Mouse (Mus musculus): Measurements from ENCODE around the gene Olfr1356.
"Not testable (repeated sequence)": the region's sequence is repeated elsewhere in the genome, so short reads cannot be mapped to it uniquely, and the experiment has no call there.

Gene Olfr1356

GRCm38 (mm10) chr10:78852066-78852465 is at the start of gene Olfr1356:
Gene Olfr1356, minus strand, starts transcription at chr10:78852166.
- no peak for DNase-seq

- DNase-seq, result no peak
These were observed 23.3 kb upstream of the Olfr1356 start, which contains the start of gene Olfr1355 for GRCm38 (mm10) chr10:78875240-78875639. Gene Olfr1355, plus strand, starts transcription at chr10:78875540.

- not testable (repeated sequence) for DNase-seq
These were observed 11.5 kb downstream of the Olfr1356 start for GRCm38 (mm10) chr10:78840456-78840855.

GRCm38 (mm10) chr10:78812358-78813060 is 39.5 kb downstream of the Olfr1356 start:
- no peak for DNase-seq

- no peak for DNase-seq
These were observed 50.5 kb downstream of the Olfr1356 start for GRCm38 (mm10) chr10:78801449-78801848.
